Mouse (Mus musculus) cerebellum, adult 11 months (tissue): ENCODE results near the gene Skida1.

Experiments
- DNase-seq: peaks from one replicate; pipeline ENCODE4 v3.0.0; 2022

Skida1 gene

GRCm38 (mm10) chr2:18011226-18011625 lies 37.6 kb downstream of the Skida1 start:
- no peak for DNase-seq

DNA sequence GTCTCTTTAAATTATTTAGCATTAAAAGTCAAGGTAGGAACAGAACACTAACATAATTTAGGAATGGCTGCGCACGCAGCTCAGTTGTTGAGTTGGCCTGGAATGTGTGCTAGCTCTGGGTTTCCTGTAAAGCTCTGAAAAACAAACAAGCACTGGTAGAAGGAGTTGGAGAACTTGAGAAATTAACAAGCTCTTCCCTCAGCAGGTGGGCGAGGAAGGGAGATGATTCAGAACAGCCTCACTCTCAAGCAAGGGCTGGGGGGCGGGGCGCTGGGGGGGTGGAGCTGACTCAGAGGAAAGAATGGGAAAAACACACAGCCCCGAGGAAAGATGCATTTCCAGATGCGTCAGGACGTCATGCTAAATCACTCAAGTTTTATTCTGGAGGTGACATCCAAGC lies 43.7 kb downstream of the Skida1 start:
- DNase-seq, result no peak

- DNase-seq, result no peak
Measured at GRCm38 (mm10) chr2:18004286-18004685, 44.6 kb downstream of the Skida1 start.

- no peak for DNase-seq
Measured at GRCm38 (mm10) chr2:18002306-18002705, 46.5 kb downstream of the Skida1 start.

GRCm38 (mm10) chr2:17996858-17997257 lies 52.0 kb downstream of the Skida1 start, which contains the start of gene H2al2a:
TSS of gene H2al2a (minus strand) at chr2:17996958.
- DNase-seq, result no peak
